Mouse (Mus musculus) cerebellum, postnatal 14 days (tissue): ENCODE data around the gene Txndc2.

Experiments used
- DNase-seq, 2 experiments: peaks; one replicate each; pipeline ENCODE4 v3.0.0; 2021; ENCODE audit warnings: mixed read lengths in 2 of 2

The Txndc2 gene

GRCm38 (mm10) chr17:65611721-65612120 is 30.2 kb downstream of the Txndc2 start:
- DNase-seq: no peak

DNA sequence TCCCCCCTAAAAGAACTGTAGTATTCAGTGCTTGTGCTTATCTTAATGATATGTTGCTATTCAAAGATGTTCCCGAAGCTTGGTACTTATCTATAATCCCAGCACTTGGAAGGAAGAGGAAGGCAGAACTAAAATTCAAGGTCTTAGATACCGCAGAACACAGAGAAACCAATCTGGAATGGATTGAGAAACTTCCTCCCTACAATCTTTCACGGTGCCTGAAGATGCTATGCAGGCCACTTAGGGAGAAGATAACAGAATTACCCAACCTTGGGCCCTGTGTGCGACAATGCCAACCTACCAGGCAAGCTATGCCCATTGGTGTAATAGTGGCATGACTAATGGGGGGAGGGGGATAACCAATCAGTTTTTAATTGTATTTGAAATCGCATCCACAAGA is 33.2 kb downstream of the Txndc2 start:
- DNase-seq: no peak

GRCm38 (mm10) chr17:65608312-65608687 is 33.7 kb downstream of the Txndc2 start:
- no peak for DNase-seq

GRCm38 (mm10) chr17:65607574-65608311 is 34.2 kb downstream of the Txndc2 start:
- no peak for DNase-seq

GRCm38 (mm10) chr17:65606014-65606413 is 36.0 kb downstream of the Txndc2 start:
- no peak for DNase-seq

DNA sequence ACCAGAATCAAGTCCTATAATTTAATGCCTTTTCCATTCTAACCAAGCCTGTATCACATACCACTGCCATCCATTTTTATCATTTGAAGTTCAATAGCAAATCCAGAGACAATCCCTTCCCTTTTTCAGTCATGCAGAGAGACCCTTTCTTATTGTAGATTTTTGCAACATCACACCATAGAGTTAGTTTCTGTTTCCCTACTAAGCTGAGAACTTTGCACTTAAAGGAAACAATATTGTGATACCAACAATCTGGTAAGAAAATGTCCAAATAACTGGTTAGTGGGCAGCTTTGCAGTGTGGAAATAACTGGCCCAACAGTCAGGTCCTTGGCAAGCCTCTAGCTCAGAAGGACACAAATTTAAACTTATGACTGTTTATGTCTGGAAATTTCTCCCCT is 37.1 kb downstream of the Txndc2 start:
- DNase-seq: no peak

DNA sequence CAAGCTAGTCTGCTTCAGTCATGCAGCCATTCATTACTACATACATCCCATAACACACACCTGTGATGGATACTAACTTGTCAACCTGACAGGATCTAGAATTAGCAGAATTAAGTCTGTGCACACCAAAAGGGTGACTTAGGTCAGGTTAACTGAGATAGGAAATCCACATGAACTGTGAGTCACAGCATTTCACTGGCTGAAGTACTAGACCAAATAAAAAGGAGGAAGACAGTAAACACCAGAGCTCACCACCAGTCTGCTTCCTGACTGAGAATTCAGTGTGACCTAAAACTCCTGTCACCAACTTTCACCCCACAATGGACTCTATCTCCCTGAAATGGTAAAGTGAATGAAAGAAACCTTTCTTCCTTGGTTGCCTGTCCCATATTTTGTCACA is 37.7 kb downstream of the Txndc2 start:
- no peak for DNase-seq

DNA sequence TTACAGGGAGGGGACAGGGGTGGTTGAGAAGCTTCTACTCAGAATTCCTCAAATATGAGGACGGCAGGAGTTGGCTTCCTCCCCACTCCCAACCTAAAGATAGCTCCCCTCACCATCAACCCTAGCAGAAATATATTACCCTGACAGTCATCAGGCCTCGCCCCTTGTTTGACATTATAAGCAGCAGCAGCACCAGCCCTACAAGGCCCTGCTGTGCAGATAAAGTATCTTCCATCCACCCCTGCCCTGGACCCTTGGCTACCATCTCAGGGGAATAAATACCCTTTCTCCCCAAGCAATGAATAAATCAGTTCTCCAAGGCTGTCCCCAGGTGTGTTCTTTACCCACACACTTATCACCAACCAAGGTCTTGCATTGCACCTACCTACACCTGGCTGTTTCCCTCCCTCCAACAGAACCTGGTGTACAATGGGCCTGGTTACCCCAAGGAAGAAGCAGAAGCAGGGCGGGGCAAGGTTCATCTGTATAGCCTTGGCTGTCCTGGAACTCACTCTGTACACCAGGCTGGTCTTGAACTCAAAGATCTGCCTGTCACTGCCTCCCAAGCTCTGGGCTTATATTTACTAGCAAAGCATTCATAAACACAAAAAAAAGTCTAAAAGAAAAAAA is 44.0 kb downstream of the Txndc2 start:
- no peak for DNase-seq

DNA sequence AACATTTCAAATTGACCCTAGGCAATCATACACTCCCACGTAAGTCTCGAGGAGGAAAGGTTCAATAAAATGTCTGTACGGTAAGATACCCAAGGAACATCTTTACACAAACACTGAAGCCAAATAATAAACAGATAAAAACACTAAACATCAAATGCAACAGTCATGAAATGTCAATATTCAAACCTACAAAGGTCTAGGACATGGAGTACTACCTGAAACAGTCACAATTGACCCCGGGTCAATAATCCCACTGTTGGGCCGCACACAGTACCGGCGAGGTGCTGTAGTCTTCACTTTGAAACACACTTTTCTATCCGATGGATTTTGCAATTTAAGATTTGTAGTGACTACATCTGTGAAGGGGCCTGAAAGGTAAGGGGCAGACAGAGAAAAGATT is 47.3 kb downstream of the Txndc2 start:
- no peak for DNase-seq
